Mouse (Mus musculus) cerebellum, adult 2 months (tissue): ENCODE measurements around the gene Fhit.

Experiments used
- CTCF ChIP-seq: fragments of 200-500 bp; IDR thresholded peaks from 2 replicates; pipeline ENCODE4 v1.5.1; 2011; ENCODE audit warnings: low read depth, mild to moderate bottlenecking, control low read depth, low read length, moderate library complexity, borderline replicate concordance; ENCODE audit not compliant: insufficient read depth
- POLR2A ChIP-seq: fragments of 200-500 bp; IDR thresholded peaks from 2 replicates; pipeline ENCODE4 v1.6.1; 2011; ENCODE audit warnings: low read length, control low read depth, borderline replicate concordance; ENCODE audit not compliant: insufficient read depth

GRCm38 (mm10) chr14:9793403-9793802 lies 1368.4 kb downstream of the Fhit start:
- no peak for TF ChIP-seq CTCF
- TF ChIP-seq POLR2A, result no peak
